Mouse (Mus musculus) heart, embryonic 14.5 days (tissue): ENCODE results near the gene Gm10273. TPM values are rescaled to one million over a fixed set of nuclear protein-coding genes. Genes with fewer than 3 reads are reported as not detected.

ENCODE experiments used
- ATAC-seq: fragments of 200-750 bp; cut with Nextera tagmentation; 2 replicates; pipeline ENCODE4 v1.8.0; 2017; ENCODE audit warnings: low read depth, moderate TSS enrichment; ENCODE audit not compliant: insufficient number of reproducible peaks, insufficient read depth, low FRiP score
- H3K27ac ChIP-seq, 2 experiments: fragments of 200-500 bp in 1 of 2; fragments of 300-500 bp in 1 of 2; sonication (generic) in 1 of 2; replicated peaks in 1 of 2; 2 replicates each; pipeline ENCODE4 v1.5.1; 2012 to 2014; ENCODE audit warnings: low read depth in 2 of 2, low read length in 2 of 2, control low read depth in 1 of 2, mild to moderate bottlenecking in 1 of 2, mixed read lengths in 1 of 2; ENCODE audit not compliant: control insufficient read depth in 1 of 2, insufficient read depth in 1 of 2
- H3K27me3 ChIP-seq: fragments of 300-500 bp; sonication (generic); 2 replicates; pipeline ENCODE4 v1.6.1; 2014; ENCODE audit warnings: mild to moderate bottlenecking, low read length, control low read depth; ENCODE audit not compliant: control insufficient read depth, insufficient read depth
- H3K36me3 ChIP-seq: fragments of 300-500 bp; sonication (generic); 2 replicates; pipeline ENCODE4 v1.6.1; 2014; ENCODE audit warnings: mild to moderate bottlenecking, control low read depth, low read length, mixed read lengths; ENCODE audit not compliant: control insufficient read depth, insufficient read depth
- H3K4me1 ChIP-seq, 2 experiments: fragments of 200-500 bp in 1 of 2; fragments of 300-500 bp in 1 of 2; sonication (generic) in 1 of 2; 2 replicates each; pipeline ENCODE4 v1.6.1; 2012 to 2014; ENCODE audit warnings: low read length in 2 of 2, control low read depth in 1 of 2, mixed read lengths in 1 of 2; ENCODE audit not compliant: control insufficient read depth in 2 of 2, insufficient read depth in 2 of 2
- H3K4me2 ChIP-seq: fragments of 300-500 bp; sonication (generic); 2 replicates; pipeline ENCODE4 v1.6.1; 2014; ENCODE audit warnings: mild to moderate bottlenecking, low read length
- H3K4me3 ChIP-seq, 2 experiments: fragments of 200-500 bp in 1 of 2; fragments of 300-500 bp in 1 of 2; sonication (generic) in 1 of 2; 2 replicates each; pipeline ENCODE4 v1.5.1; 2012 to 2014; ENCODE audit warnings: low read length in 2 of 2, mild to moderate bottlenecking in 2 of 2, control low read depth in 1 of 2, low read depth in 1 of 2, moderate library complexity in 1 of 2; ENCODE audit not compliant: control insufficient read depth in 1 of 2, insufficient read depth in 1 of 2
- H3K9ac ChIP-seq: fragments of 300-500 bp; sonication (generic); 2 replicates; pipeline ENCODE4 v1.6.1; 2014; ENCODE audit warnings: mild to moderate bottlenecking, low read length
- H3K9me3 ChIP-seq: fragments of 300-500 bp; sonication (generic); 2 replicates; pipeline ENCODE4 v1.6.1; 2016; ENCODE audit warnings: low read length, control low read depth; ENCODE audit not compliant: control insufficient read depth
- WGBS: fragments of 180-500 bp; shearing (Covaris S2); extraction: QIAGEN DNeasy Blood & Tissue Kit; methylation state at CpG from one replicate; pipeline ENCODE4 v1.1.7; 2014; 5-methylcytosine and 5-hydroxymethylcytosine counted together
- polyA plus RNA-seq: library from polyadenylated mRNA; unstranded; fragments of >200 nt; fragmentation: Nextera tagmentation; extraction: Ambion mirVana; gene quantifications from 2 replicates; pipeline ENCODE4 v1.2.1, GENCODE M21; 2014

Gene Gm10273
- polyA plus RNA-seq, 1 experiment from 2014 or later: 11.6 TPM

GRCm38 (mm10) chr10:59363208-59363607, 32.2 kb upstream of the Gm10273 start:
- H3K36me3 ChIP-seq: peaks cover 94% of the 10 kb centered on the region

GRCm38 (mm10) chr10:59364551-59364950, 30.9 kb upstream of the Gm10273 start:
- 95% methylated on average over 3 of the region's 3 CpGs for WGBS
- H3K4me1 ChIP-seq: no peaks in the 10 kb centered on the region
- H3K4me3 ChIP-seq: no peak overlapping the region
- H3K9ac ChIP-seq: no peak overlapping the region
- H3K27ac ChIP-seq: no peak overlapping the region
- H3K9me3 ChIP-seq: no peaks in the 10 kb centered on the region
- H3K27me3 ChIP-seq: no peaks in the 10 kb centered on the region
- H3K4me2 ChIP-seq: no peak overlapping the region
- no peak for ATAC-seq
- peaks cover 98% of the 10 kb centered on the region for H3K36me3 ChIP-seq

More at GRCm38 (mm10) chr10:59363208-59363607, 32.2 kb upstream of the Gm10273 start:
- H3K4me3 ChIP-seq: no peak overlapping the region
- no peak overlapping the region for H3K9ac ChIP-seq
- H3K27me3 ChIP-seq: no peaks in the 10 kb centered on the region
- no peaks in the 10 kb centered on the region for H3K9me3 ChIP-seq
- H3K27ac ChIP-seq: no peak overlapping the region
- WGBS: 76% methylated on average over 2 of the region's 2 CpGs
- no peak overlapping the region for H3K4me2 ChIP-seq
- H3K4me1 ChIP-seq: no peaks in the 10 kb centered on the region
- no peak for ATAC-seq

DNA sequence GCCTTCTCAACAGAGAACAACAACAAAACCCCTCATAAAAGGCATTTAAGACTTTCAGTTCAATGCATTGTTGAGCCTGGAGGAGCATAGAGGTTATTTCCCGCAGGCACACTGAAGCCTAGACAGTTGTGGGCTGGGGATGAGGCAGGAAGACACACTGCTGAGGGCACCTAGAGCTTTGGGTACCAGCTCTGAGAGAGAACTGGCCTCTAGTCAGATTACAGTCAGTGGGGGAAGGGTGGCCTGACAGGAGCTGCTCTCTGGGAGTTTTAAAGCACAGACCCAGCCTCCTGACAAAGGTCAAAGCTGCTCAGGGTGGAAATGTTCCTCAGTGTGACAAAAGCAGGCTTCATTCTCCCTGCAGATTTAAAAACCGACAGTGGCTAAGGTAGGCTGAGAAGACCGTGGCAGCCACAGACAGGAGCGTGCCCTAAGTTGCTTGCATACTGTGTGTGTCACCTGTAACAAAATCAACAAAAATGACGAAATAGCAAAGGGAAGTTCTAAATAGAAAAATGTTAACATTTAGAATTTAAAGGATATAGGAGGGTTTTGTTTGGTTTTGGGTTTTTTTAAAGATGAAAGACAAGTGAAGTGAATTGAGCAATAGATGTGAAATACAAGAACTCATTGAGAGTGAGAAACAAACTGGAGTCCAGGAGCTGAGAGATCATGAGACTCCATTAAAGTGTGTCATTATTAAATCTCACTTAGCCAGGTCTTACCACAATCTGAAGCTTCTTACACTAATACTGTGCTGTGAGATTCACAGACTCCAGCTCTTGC, 29.4 kb upstream of the Gm10273 start:
- no peak overlapping the region for H3K4me2 ChIP-seq
- H3K36me3 ChIP-seq: peaks cover 99% of the 10 kb centered on the region
- H3K4me3 ChIP-seq: no peak overlapping the region
- 84% methylated on average over 5 of the region's 5 CpGs for WGBS
- no peak overlapping the region for H3K27ac ChIP-seq
- no peaks in the 10 kb centered on the region for H3K27me3 ChIP-seq
- no peak overlapping the region for H3K9ac ChIP-seq
- no peak; the same call in 1 of the 2 replicates for ATAC-seq
- H3K4me1 ChIP-seq: no peaks in the 10 kb centered on the region
- no peaks in the 10 kb centered on the region for H3K9me3 ChIP-seq

GRCm38 (mm10) chr10:59366746-59367145, 28.7 kb upstream of the Gm10273 start:
- peaks cover 99% of the 10 kb centered on the region for H3K36me3 ChIP-seq
- no peak for ATAC-seq

GRCm38 (mm10) chr10:59367206-59367605, 28.2 kb upstream of the Gm10273 start:
- Histone ChIP-seq H3K9me3 (no peaks in the 10 kb centered on the region), H3K4me1 (no peaks in the 10 kb centered on the region), H3K9ac (no peak overlapping the region), H3K27ac (no peak overlapping the region), H3K27me3 (no peaks in the 10 kb centered on the region), H3K4me3 (no peak overlapping the region), H3K36me3 (peaks cover 98% of the 10 kb centered on the region), H3K4me2 (no peak overlapping the region)
- ATAC-seq: no peak
- 85% methylated on average over 4 of the region's 4 CpGs for WGBS

More at GRCm38 (mm10) chr10:59366746-59367145, 28.7 kb upstream of the Gm10273 start:
- Histone ChIP-seq H3K4me2 (no peak overlapping the region), H3K9ac (no peak overlapping the region), H3K27me3 (no peaks in the 10 kb centered on the region), H3K4me1 (no peaks in the 10 kb centered on the region), H3K27ac (no peak overlapping the region), H3K9me3 (no peaks in the 10 kb centered on the region), H3K4me3 (no peak overlapping the region)
- WGBS: 94% methylated on average over 4 of the region's 4 CpGs

- Histone ChIP-seq H3K4me2 (no peak overlapping the region), H3K9me3 (no peaks in the 10 kb centered on the region), H3K4me3 (no peak overlapping the region), H3K27me3 (no peaks in the 10 kb centered on the region), H3K4me1 (no peaks in the 10 kb centered on the region), H3K36me3 (peaks cover 98% of the 10 kb centered on the region), H3K27ac (no peak overlapping the region), H3K9ac (no peak overlapping the region)
- 87% methylated on average over 8 of the region's 8 CpGs for WGBS
- ATAC-seq: no peak
These were observed 26.7 kb upstream of the Gm10273 start for GRCm38 (mm10) chr10:59368729-59369128.

- Histone ChIP-seq H3K9me3 (no peaks in the 10 kb centered on the region), H3K4me3 (no peak overlapping the region), H3K4me1 (no peaks in the 10 kb centered on the region), H3K27me3 (no peaks in the 10 kb centered on the region), H3K27ac (no peak overlapping the region), H3K4me2 (no peak overlapping the region), H3K36me3 (peaks cover 97% of the 10 kb centered on the region), H3K9ac (no peak overlapping the region)
- no peak for ATAC-seq
- WGBS: 83% methylated on average over 9 of the region's 9 CpGs
These were observed 26.0 kb upstream of the Gm10273 start for GRCm38 (mm10) chr10:59369426-59369825.
